Mouse (Mus musculus) neural tube, embryonic 14.5 days (tissue): ENCODE results near the gene Tmprss11e. TPM values are rescaled to one million over a fixed set of nuclear protein-coding genes. Genes with fewer than 3 reads are reported as not detected.

ENCODE experiments used
- ATAC-seq: fragments of 200-750 bp; cut with Nextera tagmentation; 2 replicates; pipeline ENCODE4 v1.8.0; 2017; ENCODE audit warnings: low read depth, mild to moderate bottlenecking, moderate TSS enrichment, moderate library complexity
- H3K27ac ChIP-seq: fragments of 300-500 bp; sonication (generic); 2 replicates; pipeline ENCODE4 v1.5.1; 2014; ENCODE audit warnings: low read depth, mild to moderate bottlenecking, control low read depth, low read length, moderate library complexity, mixed read lengths
- H3K27me3 ChIP-seq: fragments of 300-500 bp; sonication (generic); 2 replicates; pipeline ENCODE4 v1.6.1; 2014; ENCODE audit warnings: low read length; ENCODE audit not compliant: control insufficient read depth, insufficient read depth
- H3K36me3 ChIP-seq: fragments of 300-500 bp; sonication (generic); 2 replicates; pipeline ENCODE4 v1.6.1; 2014; ENCODE audit warnings: low read length, mixed read lengths; ENCODE audit not compliant: control insufficient read depth, insufficient read depth
- H3K4me1 ChIP-seq: fragments of 300-500 bp; sonication (generic); 2 replicates; pipeline ENCODE4 v1.6.1; 2014; ENCODE audit warnings: low read length; ENCODE audit not compliant: control insufficient read depth, insufficient read depth
- H3K4me2 ChIP-seq: fragments of 300-500 bp; sonication (generic); 2 replicates; pipeline ENCODE4 v1.6.1; 2014; ENCODE audit warnings: mild to moderate bottlenecking, low read depth, low read length, control low read depth
- H3K4me3 ChIP-seq: fragments of 300-500 bp; sonication (generic); 2 replicates; pipeline ENCODE4 v1.5.1; 2014; ENCODE audit warnings: low read depth, low read length, control low read depth, mixed read lengths
- H3K9ac ChIP-seq: fragments of 300-500 bp; sonication (generic); replicated peaks from 2 replicates; pipeline ENCODE4 v1.6.1; 2014; ENCODE audit warnings: low read depth, mild to moderate bottlenecking, control low read depth, low read length, mixed read lengths
- H3K9me3 ChIP-seq: fragments of 300-500 bp; sonication (generic); 2 replicates; pipeline ENCODE4 v1.6.1; 2016; ENCODE audit warnings: low read length; ENCODE audit not compliant: control insufficient read depth
- WGBS: fragments of 180-500 bp; shearing (Covaris S2); extraction: QIAGEN DNeasy Blood & Tissue Kit; methylation state at CpG from one replicate; pipeline ENCODE4 v1.1.7; 2014; 5-methylcytosine and 5-hydroxymethylcytosine counted together
- polyA plus RNA-seq: library from polyadenylated mRNA; unstranded; fragments of >200 nt; fragmentation: Nextera tagmentation; extraction: Ambion mirVana; gene quantifications from 2 replicates; pipeline ENCODE4 v1.2.1, GENCODE M21; 2014

Gene Tmprss11e
- polyA plus RNA-seq, 1 experiment from 2014 or later = not detected

DNA sequence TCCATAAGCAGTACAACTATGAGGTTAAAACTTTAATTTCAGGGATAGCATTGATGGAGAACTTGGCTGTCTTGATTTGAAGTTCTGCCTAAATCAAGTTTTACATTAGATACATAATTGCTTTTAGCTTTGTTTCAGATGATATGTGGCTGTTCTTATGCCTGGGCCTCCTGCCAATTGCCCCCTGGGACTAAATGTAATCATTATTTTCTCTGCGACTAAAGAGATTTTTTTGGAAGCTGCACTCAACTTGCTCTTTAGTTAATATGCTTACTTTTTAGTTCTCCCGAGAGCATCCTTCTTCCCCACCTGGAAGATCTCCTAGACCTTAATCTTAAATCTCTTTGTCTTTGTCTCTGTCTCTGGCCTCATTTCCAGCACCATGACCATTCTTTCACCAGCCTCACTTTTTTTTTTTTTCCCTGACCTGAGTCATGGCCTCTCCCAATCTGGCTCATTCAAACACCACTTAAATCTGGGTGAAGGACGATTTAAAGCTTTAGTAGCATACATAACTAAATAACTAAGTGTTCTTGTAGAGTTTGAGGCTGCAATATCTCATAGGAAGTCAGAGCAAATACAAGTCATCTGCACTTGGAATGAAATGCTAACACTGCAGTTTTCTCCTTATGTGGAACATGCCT lies 23.5 kb upstream of the Tmprss11e start:
- WGBS = 47% methylated on average over 3 of the region's 3 CpGs
- no peaks in the 10 kb centered on the region for H3K36me3 ChIP-seq
- H3K4me1 ChIP-seq = no peaks in the 10 kb centered on the region
- H3K4me2 ChIP-seq = no peak overlapping the region
- H3K9me3 ChIP-seq = no peaks in the 10 kb centered on the region
- no peak for ATAC-seq
- H3K27ac ChIP-seq = no peak overlapping the region
- no peak overlapping the region for H3K9ac ChIP-seq
- H3K27me3 ChIP-seq = no peaks in the 10 kb centered on the region
- no peak overlapping the region for H3K4me3 ChIP-seq

DNA sequence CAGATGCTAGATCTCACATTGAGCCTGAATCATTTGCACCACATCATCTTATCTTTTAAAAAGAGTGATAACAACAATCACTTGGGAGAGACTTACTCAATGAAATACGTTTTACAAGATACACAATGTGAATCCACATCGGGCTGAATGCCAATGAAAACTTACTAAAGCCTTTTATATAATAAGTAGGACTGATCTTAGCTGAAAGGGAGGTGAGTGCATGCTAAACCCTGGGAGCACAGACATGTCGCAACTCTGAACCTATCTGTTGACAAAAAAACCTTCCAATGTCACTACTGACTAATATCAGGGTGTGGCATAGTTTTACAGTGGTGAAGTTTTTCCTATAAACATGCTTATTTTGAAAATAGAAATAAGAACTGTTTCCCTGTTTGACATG lies 2.8 kb downstream of the Tmprss11e start:
- H3K27me3 ChIP-seq = no peaks in the 10 kb centered on the region
- H3K27ac ChIP-seq = no peak overlapping the region
- H3K4me2 ChIP-seq = no peak overlapping the region
- 83% methylated on average over 3 of the region's 3 CpGs for WGBS
- H3K36me3 ChIP-seq = no peaks in the 10 kb centered on the region
- ATAC-seq = no peak
- H3K9me3 ChIP-seq = no peaks in the 10 kb centered on the region
- no peak overlapping the region for H3K4me3 ChIP-seq
- no peaks in the 10 kb centered on the region for H3K4me1 ChIP-seq
- H3K9ac ChIP-seq = no peak overlapping the region

- WGBS = 86% methylated on average over 5 of the region's 5 CpGs
Observed at GRCm38 (mm10) chr5:86741146-86741545, 4.5 kb downstream of the Tmprss11e start.

GRCm38 (mm10) chr5:86735808-86736207 lies 9.8 kb downstream of the Tmprss11e start:
- Histone ChIP-seq H3K9ac (no peak overlapping the region), H3K9me3 (no peaks in the 10 kb centered on the region), H3K4me2 (no peak overlapping the region), H3K36me3 (no peaks in the 10 kb centered on the region), H3K27ac (no peak overlapping the region), H3K4me3 (no peak overlapping the region), H3K27me3 (no peaks in the 10 kb centered on the region), H3K4me1 (no peaks in the 10 kb centered on the region)
- 85% methylated on average over 2 of the region's 2 CpGs for WGBS
- ATAC-seq = no peak

More at GRCm38 (mm10) chr5:86741146-86741545, 4.5 kb downstream of the Tmprss11e start:
- no peaks in the 10 kb centered on the region for H3K36me3 ChIP-seq
- H3K4me1 ChIP-seq = no peaks in the 10 kb centered on the region
- H3K4me2 ChIP-seq = no peak overlapping the region
- H3K27ac ChIP-seq = no peak overlapping the region
- H3K9ac ChIP-seq = no peak overlapping the region
- no peak for ATAC-seq
- H3K9me3 ChIP-seq = no peaks in the 10 kb centered on the region
- H3K4me3 ChIP-seq = no peak overlapping the region
- H3K27me3 ChIP-seq = no peaks in the 10 kb centered on the region

DNA sequence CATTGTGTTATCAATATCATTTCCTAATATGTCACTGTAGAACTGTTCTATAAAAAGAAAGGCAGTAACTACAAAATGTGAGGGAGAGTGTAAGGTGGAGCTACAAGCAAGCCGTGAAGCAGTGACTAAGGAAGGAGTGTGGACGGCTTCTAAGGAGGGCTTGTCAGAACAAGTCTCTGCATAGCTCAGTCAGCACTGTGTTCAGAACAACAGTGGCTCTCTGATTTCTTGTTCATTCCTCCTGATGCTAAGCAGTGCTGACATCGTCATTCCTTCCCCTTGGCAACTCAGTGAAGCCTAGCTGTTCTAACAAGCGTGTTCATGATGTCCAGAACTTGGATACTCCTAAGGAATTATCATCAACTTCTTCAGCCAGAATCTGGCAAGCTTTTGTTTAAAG lies 15.0 kb downstream of the Tmprss11e start:
- no peak overlapping the region for H3K9ac ChIP-seq
- H3K4me3 ChIP-seq = no peak overlapping the region
- no peak overlapping the region for H3K27ac ChIP-seq
- H3K36me3 ChIP-seq = no peaks in the 10 kb centered on the region
- H3K4me1 ChIP-seq = no peaks in the 10 kb centered on the region
- 77% methylated on average over 4 of the region's 4 CpGs for WGBS
- no peak overlapping the region for H3K4me2 ChIP-seq
- H3K9me3 ChIP-seq = no peaks in the 10 kb centered on the region
- no peaks in the 10 kb centered on the region for H3K27me3 ChIP-seq
- ATAC-seq = no peak

- Histone ChIP-seq H3K9ac (no peak overlapping the region), H3K4me2 (no peak overlapping the region), H3K9me3 (no peaks in the 10 kb centered on the region), H3K4me1 (no peaks in the 10 kb centered on the region), H3K4me3 (no peak overlapping the region), H3K27ac (no peak overlapping the region), H3K27me3 (no peaks in the 10 kb centered on the region), H3K36me3 (no peaks in the 10 kb centered on the region)
- 75% methylated on average over 6 of the region's 6 CpGs for WGBS
- ATAC-seq = no peak
Observed at GRCm38 (mm10) chr5:86728574-86728973, 17.0 kb downstream of the Tmprss11e start.

- no peak overlapping the region for H3K9ac ChIP-seq
- no peaks in the 10 kb centered on the region for H3K4me1 ChIP-seq
- WGBS = 91% methylated on average over 9 of the region's 9 CpGs
- no peaks in the 10 kb centered on the region for H3K36me3 ChIP-seq
- no peaks in the 10 kb centered on the region for H3K9me3 ChIP-seq
- H3K4me2 ChIP-seq = no peak overlapping the region
- H3K27ac ChIP-seq = no peak overlapping the region
- H3K27me3 ChIP-seq = no peaks in the 10 kb centered on the region
- ATAC-seq = no peak
- H3K4me3 ChIP-seq = no peak overlapping the region
Observed at GRCm38 (mm10) chr5:86727033-86727432, 18.6 kb downstream of the Tmprss11e start.

DNA sequence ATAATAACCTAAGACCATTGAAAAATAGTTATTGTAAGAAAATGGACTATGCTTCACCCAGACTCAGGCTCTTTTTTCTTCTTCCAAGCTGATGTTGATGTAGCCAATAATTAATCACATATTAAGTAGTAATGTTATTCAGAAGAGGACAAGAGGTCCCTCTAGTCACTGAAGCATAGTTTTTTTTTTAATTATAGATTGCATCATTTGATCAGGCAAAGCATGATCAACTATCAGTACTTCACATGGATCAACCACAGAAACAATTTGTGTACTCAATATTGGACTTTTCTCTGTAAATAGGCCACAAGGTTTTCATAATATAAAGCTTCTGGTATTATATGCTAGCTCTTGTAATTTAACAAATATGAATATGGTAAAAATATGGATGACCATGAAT lies 20.6 kb downstream of the Tmprss11e start:
- no peaks in the 10 kb centered on the region for H3K27me3 ChIP-seq
- no peaks in the 10 kb centered on the region for H3K36me3 ChIP-seq
- no peak overlapping the region for H3K27ac ChIP-seq
- no peak overlapping the region for H3K4me2 ChIP-seq
- no peak overlapping the region for H3K4me3 ChIP-seq
- ATAC-seq = no peak
- no peaks in the 10 kb centered on the region for H3K4me1 ChIP-seq
- H3K9ac ChIP-seq = no peak overlapping the region
- H3K9me3 ChIP-seq = no peaks in the 10 kb centered on the region

DNA sequence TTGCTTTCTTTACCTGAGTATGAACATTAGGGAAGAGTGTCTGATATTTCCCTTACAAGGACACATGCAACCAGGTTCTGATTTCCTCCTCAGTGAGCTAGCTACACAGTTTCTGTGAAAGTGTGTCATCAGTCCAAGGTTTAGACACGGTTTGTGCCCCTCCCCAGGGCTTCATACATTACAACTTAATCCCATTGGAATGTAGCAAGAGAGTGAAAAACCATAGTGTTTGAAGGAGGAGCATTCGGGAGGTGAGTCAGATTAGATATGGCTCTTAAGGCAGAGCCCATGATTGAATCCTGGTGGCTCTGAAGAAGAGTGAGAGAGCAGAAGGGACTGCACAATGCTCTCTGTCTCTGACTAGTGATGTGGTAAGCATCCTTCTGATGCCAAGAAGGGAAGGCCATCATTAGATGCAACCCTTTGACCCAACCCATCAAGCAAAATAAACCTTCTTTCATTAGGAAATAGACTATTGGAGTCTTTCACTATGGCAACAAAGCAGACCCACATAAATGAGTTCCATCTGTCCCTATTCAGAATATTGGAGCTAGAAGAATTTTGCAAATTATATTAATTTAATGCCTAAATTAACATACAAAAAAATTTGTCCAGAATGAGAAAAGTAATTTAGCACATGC lies 22.7 kb downstream of the Tmprss11e start:
- Histone ChIP-seq H3K4me2 (no peak overlapping the region), H3K9ac (no peak overlapping the region), H3K27ac (no peak overlapping the region), H3K4me3 (no peak overlapping the region), H3K36me3 (no peaks in the 10 kb centered on the region), H3K27me3 (no peaks in the 10 kb centered on the region), H3K9me3 (no peaks in the 10 kb centered on the region), H3K4me1 (no peaks in the 10 kb centered on the region)
- no peak for ATAC-seq
- 59% methylated on average over 2 of the region's 2 CpGs for WGBS
